Mouse (Mus musculus) kidney, postnatal 4 days (tissue): Measurements from ENCODE around the gene Hist2h3c2.
"Not testable (repeated sequence)": the region's sequence is repeated elsewhere in the genome, so short reads cannot be mapped to it uniquely, and the experiment has no call there.

ENCODE experiments used
- DNase-seq, 2 experiments: peaks; one replicate each; pipeline ENCODE4 v3.0.0; 2021; ENCODE audit warnings: mixed read lengths in 2 of 2

The Hist2h3c2 gene

GRCm38 (mm10) chr3:96234914-96235313, 4.0 kb downstream of the Hist2h3c2 start:
- no peak for DNase-seq

- DNase-seq = no peak
These were observed 7.2 kb downstream of the Hist2h3c2 start for GRCm38 (mm10) chr3:96231758-96232120.

- no peak for DNase-seq
These were observed 7.8 kb downstream of the Hist2h3c2 start for GRCm38 (mm10) chr3:96230910-96231757.

- no peak for DNase-seq
These were observed 8.5 kb downstream of the Hist2h3c2 start for GRCm38 (mm10) chr3:96230404-96230803.

- no peak for DNase-seq
These were observed 10.1 kb downstream of the Hist2h3c2 start for GRCm38 (mm10) chr3:96228828-96229227.

GRCm38 (mm10) chr3:96226695-96227648, 12.0 kb downstream of the Hist2h3c2 start:
- DNase-seq = no peak

GRCm38 (mm10) chr3:96225421-96225820, 13.5 kb downstream of the Hist2h3c2 start:
- DNase-seq = no peak

GRCm38 (mm10) chr3:96222774-96223173, 16.2 kb downstream of the Hist2h3c2 start:
- no peak for DNase-seq

- DNase-seq = peak in 1 of 2 experiments; percentile 34
These were observed 17.3 kb downstream of the Hist2h3c2 start for GRCm38 (mm10) chr3:96221640-96222038.

GRCm38 (mm10) chr3:96220765-96221639, 17.9 kb downstream of the Hist2h3c2 start, which contains the start of the genes Hist2h2ac and Hist2h2be:
Gene Hist2h2ac, minus strand, starts transcription at chr3:96220880.
Gene Hist2h2be, plus strand, starts transcription at chr3:96221119.
- peak; percentile 71 to 83 for DNase-seq

- not testable (repeated sequence) for DNase-seq
These were observed 18.7 kb downstream of the Hist2h3c2 start for GRCm38 (mm10) chr3:96220131-96220764.

- peak; percentile 66 to 81 for DNase-seq
These were observed 19.2 kb downstream of the Hist2h3c2 start, which contains the start of the genes Bola1 and Hist2h2ab for GRCm38 (mm10) chr3:96219661-96220130. Gene Bola1, minus strand, starts transcription at chr3:96219709. Gene Hist2h2ab, plus strand, starts transcription at chr3:96219865.

- DNase-seq = peak; percentile 33 to 49
These were observed 19.7 kb downstream of the Hist2h3c2 start for GRCm38 (mm10) chr3:96219191-96219641.

- peak; percentile 45 to 61 for DNase-seq
These were observed 29.7 kb downstream of the Hist2h3c2 start for GRCm38 (mm10) chr3:96209242-96209641.

GRCm38 (mm10) chr3:96207819-96208218, 31.1 kb downstream of the Hist2h3c2 start:
- DNase-seq = no peak

- DNase-seq = no peak
These were observed 39.2 kb downstream of the Hist2h3c2 start for GRCm38 (mm10) chr3:96199731-96200130.

- not testable (repeated sequence) for DNase-seq
These were observed 40.2 kb downstream of the Hist2h3c2 start for GRCm38 (mm10) chr3:96198601-96199251.

GRCm38 (mm10) chr3:96198181-96198580, 40.7 kb downstream of the Hist2h3c2 start:
- DNase-seq = no peak

GRCm38 (mm10) chr3:96197129-96197749, 41.7 kb downstream of the Hist2h3c2 start:
- peak; percentile 88 to 93 for DNase-seq

GRCm38 (mm10) chr3:96196437-96197128, 42.3 kb downstream of the Hist2h3c2 start:
- DNase-seq = no peak
